Mouse (Mus musculus): ENCODE data around the gene Pde4b.

Gene Pde4b

GRCm38 (mm10) chr4:102594506-102594905 lies 507.2 kb downstream of the Pde4b start:
- in situ Hi-C loops (cut with MboI), result no loop called here

- in situ Hi-C loops (cut with MboI), result no loop called here
Measured at GRCm38 (mm10) chr4:102603968-102604367, 516.6 kb downstream of the Pde4b start.

- in situ Hi-C loops (cut with MboI), result no loop called here
Measured at GRCm38 (mm10) chr4:102605231-102605630, 517.9 kb downstream of the Pde4b start.

- in situ Hi-C loops (cut with MboI), result no loop called here
Measured at GRCm38 (mm10) chr4:102605722-102606341, 518.5 kb downstream of the Pde4b start.

- in situ Hi-C loops (cut with MboI), result no loop called here
Measured at GRCm38 (mm10) chr4:102606825-102607224, 519.5 kb downstream of the Pde4b start.

GRCm38 (mm10) chr4:102607744-102608416 lies 520.5 kb downstream of the Pde4b start:
- in situ Hi-C loops (cut with MboI), result no loop called here

- in situ Hi-C loops (cut with MboI), result no loop called here
Measured at GRCm38 (mm10) chr4:102612596-102612995, 525.3 kb downstream of the Pde4b start.

- in situ Hi-C loops (cut with MboI), result loop anchor here (5.0 kb wide), 1 partner anchor 40 kb away; no protein-coding TSS in a partner anchor
Measured at GRCm38 (mm10) chr4:102617774-102618173, 530.4 kb downstream of the Pde4b start.

GRCm38 (mm10) chr4:102618609-102619008 lies 531.3 kb downstream of the Pde4b start:
- in situ Hi-C loops (cut with MboI), result loop anchor here (5.0 kb wide), 1 partner anchor 41 kb away; no protein-coding TSS in a partner anchor

- in situ Hi-C loops (cut with MboI), result no loop called here
Measured at GRCm38 (mm10) chr4:102620179-102620910, 533.0 kb downstream of the Pde4b start.

GRCm38 (mm10) chr4:102621120-102621519 lies 533.8 kb downstream of the Pde4b start:
- in situ Hi-C loops (cut with MboI), result no loop called here

GRCm38 (mm10) chr4:102622977-102623376 lies 535.6 kb downstream of the Pde4b start:
- in situ Hi-C loops (cut with MboI), result no loop called here

GRCm38 (mm10) chr4:102623789-102624611 lies 536.7 kb downstream of the Pde4b start:
- in situ Hi-C loops (cut with MboI), result no loop called here

- in situ Hi-C loops (cut with MboI), result no loop called here
Measured at GRCm38 (mm10) chr4:102624937-102625336, 537.6 kb downstream of the Pde4b start.

- in situ Hi-C loops (cut with MboI), result no loop called here
Measured at GRCm38 (mm10) chr4:102627799-102628198, 540.5 kb downstream of the Pde4b start.

GRCm38 (mm10) chr4:102629621-102630020 lies 542.3 kb downstream of the Pde4b start:
- in situ Hi-C loops (cut with MboI), result no loop called here

- in situ Hi-C loops (cut with MboI), result no loop called here
Measured at GRCm38 (mm10) chr4:102630261-102630660, 542.9 kb downstream of the Pde4b start.

- in situ Hi-C loops (cut with MboI), result no loop called here
Measured at GRCm38 (mm10) chr4:102631624-102632023, 544.3 kb downstream of the Pde4b start.

GRCm38 (mm10) chr4:102633241-102633640 lies 545.9 kb downstream of the Pde4b start:
- in situ Hi-C loops (cut with MboI), result no loop called here

- in situ Hi-C loops (cut with MboI), result no loop called here
Measured at GRCm38 (mm10) chr4:102635258-102635657, 547.9 kb downstream of the Pde4b start.

GRCm38 (mm10) chr4:102635944-102636343 lies 548.6 kb downstream of the Pde4b start:
- in situ Hi-C loops (cut with MboI), result no loop called here

- in situ Hi-C loops (cut with MboI), result no loop called here
Measured at GRCm38 (mm10) chr4:102637348-102637910, 550.1 kb downstream of the Pde4b start.

Data from mature B cell (primary cell).